Mouse (Mus musculus): ENCODE results near the gene Acot5.
A peak's percentile ranks its signal among the peaks of the same experiment; 100 is the strongest.

DNA sequence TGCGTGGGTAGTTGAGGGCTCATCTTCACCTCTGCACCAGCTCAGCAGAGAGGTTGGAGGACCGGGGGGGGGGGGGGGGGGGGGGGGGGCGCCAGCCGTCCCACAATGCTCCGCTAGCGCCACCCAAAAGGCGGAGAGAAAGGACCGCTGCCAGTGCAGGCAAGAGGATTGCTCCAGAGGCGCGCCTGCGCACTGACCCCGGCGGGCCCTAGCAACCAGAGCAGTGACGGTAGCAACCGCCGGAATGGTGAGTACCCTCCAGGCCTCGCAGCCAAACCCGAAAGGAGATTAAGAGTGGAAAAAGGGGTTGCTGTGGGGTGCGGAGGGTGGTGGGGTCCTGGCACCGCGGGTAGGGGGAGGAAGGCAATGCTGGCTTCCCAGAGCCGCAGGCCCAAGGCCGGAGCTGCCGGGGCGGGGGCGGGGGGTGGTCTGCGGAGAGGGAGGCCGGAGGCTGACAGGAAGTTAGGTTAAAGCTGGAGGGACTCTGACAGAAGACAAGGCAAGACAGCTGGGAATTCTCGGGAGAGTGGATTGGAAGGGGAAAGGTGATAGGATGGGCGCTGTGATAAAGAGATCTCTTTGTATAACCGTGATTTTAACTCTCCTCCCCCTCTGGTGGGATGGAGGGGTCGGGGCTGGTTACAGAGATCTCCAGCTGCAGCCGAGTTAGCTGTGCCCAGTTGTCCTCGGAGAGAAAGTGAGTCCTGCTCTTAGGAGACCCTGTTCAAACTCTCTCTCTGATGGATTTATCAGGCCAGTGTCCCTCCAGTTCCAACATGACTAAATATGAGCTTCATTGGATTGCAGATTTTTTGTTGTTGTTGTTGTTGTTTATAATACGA lies 45.2 kb downstream of the Acot5 start, which contains the start of gene Dnal1:
- TF ChIP-seq ETS1 (IDR thresholded peaks at IDR 0.05; ENCODE audit: low read depth, low read length) (no peak), UBTF (IDR thresholded peaks at IDR 0.05; ENCODE audit: borderline replicate concordance, insufficient read depth, low read depth, low read length) (no peak), NRF1 (IDR thresholded peaks at IDR 0.05; ENCODE audit: insufficient read depth, low read depth, low read length, poor library complexity, severe bottlenecking) (peak; percentile 88), CTCF (IDR thresholded peaks at IDR 0.05 in 2 of 3, conservative IDR thresholded peaks at IDR 0.05 in 1 of 3; ENCODE audit: control insufficient read depth in 1 of 3, insufficient read depth in 1 of 3, low read depth in 2 of 3, low read length in 3 of 3, poor library complexity in 1 of 3, severe bottlenecking in 1 of 3) (no peak), USF2 (IDR thresholded peaks at IDR 0.05; ENCODE audit: borderline replicate concordance in 1 of 2, insufficient read depth in 1 of 2, low read depth in 1 of 2, low read length in 2 of 2) (no peak), POLR2AphosphoS5 (IDR thresholded peaks at IDR 0.05; ENCODE audit: borderline replicate concordance, low read depth, low read length) (no peak), TAL1 (IDR thresholded peaks at IDR 0.05; ENCODE audit: low read length) (no peak), POLR2A (IDR thresholded peaks at IDR 0.05; ENCODE audit: control insufficient read depth in 1 of 2, insufficient read depth in 1 of 2, low read depth in 1 of 2, low read length in 2 of 2, poor library complexity in 1 of 2) (0 out of 4 replicates have a peak, but pooled peaks of 1 of the 2 experiments have one; percentile 37), ELF1 (IDR thresholded peaks at IDR 0.05; ENCODE audit: low read depth, low read length) (no peak), MYB (IDR thresholded peaks at IDR 0.05; ENCODE audit: low read depth, low read length) (no peak), CHD2 (IDR thresholded peaks at IDR 0.05; ENCODE audit: low read length) (no peak), USF1 (IDR thresholded peaks at IDR 0.05; ENCODE audit: low read depth, low read length) (no peak)
